Mouse (Mus musculus) heart, embryonic 12.5 days (tissue): ENCODE measurements at regions not wholly inside any gene's neighbourhood (a gene's known extent, or its start where the extent isn't known, plus 50 kb on each side); places are given as distances from the start of the nearest gene placed in this dataset.

ENCODE experiments used
- ATAC-seq: fragments of 200-750 bp; cut with Nextera tagmentation; 2 replicates; pipeline ENCODE4 v1.8.0; 2017; ENCODE audit warnings: moderate TSS enrichment, moderate library complexity; ENCODE audit not compliant: insufficient number of reproducible peaks, low FRiP score
- H3K27ac ChIP-seq: fragments of 300-500 bp; sonication (generic); 2 replicates; pipeline ENCODE4 v1.5.1; 2016; ENCODE audit warnings: mild to moderate bottlenecking, moderate library complexity; ENCODE audit not compliant: poor library complexity, severe bottlenecking
- H3K27me3 ChIP-seq: fragments of 300-500 bp; sonication (generic); replicated peaks from 2 replicates; pipeline ENCODE4 v1.6.1; 2016; ENCODE audit warnings: mild to moderate bottlenecking, moderate library complexity
- H3K36me3 ChIP-seq: fragments of 300-500 bp; sonication (generic); 2 replicates; pipeline ENCODE4 v1.6.1; 2016; ENCODE audit warnings: mild to moderate bottlenecking, moderate library complexity
- H3K4me1 ChIP-seq: fragments of 300-500 bp; sonication (generic); replicated peaks from 2 replicates; pipeline ENCODE4 v1.6.1; 2016; ENCODE audit warnings: mild to moderate bottlenecking
- H3K4me2 ChIP-seq: fragments of 300-500 bp; sonication (generic); 2 replicates; pipeline ENCODE4 v1.6.1; 2016; ENCODE audit warnings: mild to moderate bottlenecking, moderate library complexity
- H3K4me3 ChIP-seq: fragments of 300-500 bp; sonication (generic); 2 replicates; pipeline ENCODE4 v1.5.1; 2016; ENCODE audit warnings: mild to moderate bottlenecking
- H3K9ac ChIP-seq: fragments of 300-500 bp; sonication (generic); 2 replicates; pipeline ENCODE4 v1.6.1; 2016; ENCODE audit warnings: mild to moderate bottlenecking, moderate library complexity
- H3K9me3 ChIP-seq: fragments of 300-500 bp; sonication (generic); replicated peaks from 2 replicates; pipeline ENCODE4 v1.6.1; 2016; ENCODE audit warnings: mild to moderate bottlenecking, moderate library complexity
- WGBS: fragments of 180-500 bp; shearing (Covaris S2); methylation state at CpG from one replicate; pipeline ENCODE4 v1.1.7; 2016; 5-methylcytosine and 5-hydroxymethylcytosine counted together

DNA sequence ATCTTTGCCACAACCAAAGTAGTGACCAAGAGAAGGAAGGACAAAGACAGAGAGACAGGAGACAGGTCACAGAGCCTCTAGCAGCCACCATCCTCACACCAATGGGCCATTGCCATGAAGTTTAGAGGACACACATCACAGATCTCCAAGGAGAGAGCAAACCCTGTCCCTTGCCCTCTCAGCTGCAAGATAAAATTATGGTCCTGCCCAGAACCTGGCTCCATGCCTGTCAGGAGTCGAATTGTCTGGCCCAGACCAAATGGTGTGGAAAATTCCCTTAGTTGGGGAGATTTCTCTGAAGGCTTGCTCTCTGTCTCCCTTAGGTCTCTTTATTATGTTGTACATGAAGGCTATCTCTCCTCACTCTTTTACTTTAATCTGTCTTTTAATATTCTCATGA is 147.4 kb downstream of the Fam76b start:
- WGBS: 62% methylated on average over 1 of the region's 1 CpGs

DNA sequence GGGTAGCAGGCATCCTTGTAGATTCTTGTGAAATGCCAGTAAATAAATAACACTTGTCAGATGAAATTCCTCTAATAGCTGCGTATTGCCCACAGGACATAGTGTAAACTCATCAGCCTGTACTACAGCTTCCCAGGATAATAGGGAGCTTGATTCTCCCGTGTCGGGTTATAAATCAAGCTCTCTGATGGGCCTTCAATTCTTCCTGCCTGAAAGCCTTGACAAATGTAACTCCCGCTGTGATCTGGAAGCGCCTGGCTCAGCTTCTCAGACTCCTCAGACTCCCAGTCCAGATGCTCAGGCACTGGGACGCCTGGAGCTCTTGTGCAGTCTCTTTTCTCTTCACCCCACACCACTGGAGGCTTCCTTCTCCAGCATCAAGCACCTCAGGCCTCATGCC is 151.3 kb downstream of the Fam76b start:
- no peak overlapping the region for H3K4me2 ChIP-seq
- WGBS: 57% methylated on average over 6 of the region's 6 CpGs
- 0 out of 2 replicates have a peak, but pooled peaks cover 4% of the 10 kb centered on the region for H3K27me3 ChIP-seq
- H3K27ac ChIP-seq: no peak overlapping the region
- H3K36me3 ChIP-seq: no peaks in the 10 kb centered on the region
- no peak overlapping the region for H3K4me3 ChIP-seq
- ATAC-seq: no peak
- no peaks in the 10 kb centered on the region for H3K9me3 ChIP-seq
- H3K4me1 ChIP-seq: no peaks in the 10 kb centered on the region
- no peak overlapping the region for H3K9ac ChIP-seq

More for the DNA sequence above, 147.4 kb downstream of the Fam76b start:
- Histone ChIP-seq H3K4me3 (no peak overlapping the region), H3K27ac (no peak overlapping the region), H3K4me1 (no peaks in the 10 kb centered on the region), H3K9ac (no peak overlapping the region), H3K9me3 (no peaks in the 10 kb centered on the region), H3K36me3 (no peaks in the 10 kb centered on the region), H3K27me3 (0 out of 2 replicates have a peak, but pooled peaks cover 4% of the 10 kb centered on the region), H3K4me2 (no peak overlapping the region)
- no peak for ATAC-seq

DNA sequence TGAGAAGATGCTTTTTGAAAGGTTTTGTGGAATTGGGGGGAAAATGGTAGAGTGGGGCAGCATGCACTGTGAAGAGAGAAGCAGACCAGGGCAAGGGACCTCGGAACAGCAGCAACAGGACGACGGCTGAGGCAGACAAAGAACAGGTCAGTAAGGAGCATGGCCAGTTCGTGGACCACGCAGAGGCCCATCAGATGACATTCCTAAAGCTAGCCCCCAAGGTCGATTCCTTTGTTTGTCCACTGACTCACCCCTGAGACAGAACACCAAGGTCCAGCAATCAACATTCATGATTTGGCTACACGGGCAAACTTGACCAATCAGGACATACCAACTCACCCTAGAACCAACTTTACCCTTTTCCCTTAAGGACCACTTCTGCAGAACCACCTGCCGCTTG is 160.0 kb downstream of the Fam76b start:
- Histone ChIP-seq H3K9me3 (no peaks in the 10 kb centered on the region), H3K27me3 (0 out of 2 replicates have a peak, but pooled peaks cover 7% of the 10 kb centered on the region), H3K27ac (no peak overlapping the region), H3K36me3 (no peaks in the 10 kb centered on the region), H3K4me2 (no peak overlapping the region), H3K9ac (no peak overlapping the region), H3K4me1 (peaks cover 14% of the 10 kb centered on the region; the same call in 1 of the 2 replicates), H3K4me3 (no peak overlapping the region)
- 81% methylated on average over 8 of the region's 8 CpGs for WGBS
- ATAC-seq: no peak

DNA sequence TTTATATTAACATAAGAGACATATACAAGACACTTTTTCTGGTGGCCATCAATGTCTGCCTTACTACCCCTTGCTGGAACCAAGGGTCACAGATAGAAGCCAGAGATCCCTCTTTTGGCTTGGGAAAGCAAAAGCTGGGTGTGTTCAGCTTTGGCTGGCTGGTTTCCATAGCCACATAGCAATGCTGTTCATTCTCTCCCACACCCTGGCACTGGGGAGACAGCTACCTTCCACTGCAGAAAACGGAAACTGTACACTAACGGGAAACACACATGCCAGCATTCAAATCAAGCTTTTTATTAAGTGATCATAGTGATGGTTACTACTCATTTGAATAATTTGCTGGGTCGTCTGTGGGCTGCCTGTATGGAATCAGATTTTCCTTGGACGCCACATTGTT is 161.4 kb downstream of the Fam76b start:
- Histone ChIP-seq H3K9me3 (no peaks in the 10 kb centered on the region), H3K4me1 (peaks cover 14% of the 10 kb centered on the region; the same call in 1 of the 2 replicates), H3K9ac (no peak overlapping the region), H3K27me3 (0 out of 2 replicates have a peak, but pooled peaks cover 16% of the 10 kb centered on the region), H3K27ac (no peak overlapping the region), H3K36me3 (no peaks in the 10 kb centered on the region), H3K4me3 (no peak overlapping the region), H3K4me2 (no peak overlapping the region)
- no peak for ATAC-seq
- 52% methylated on average over 4 of the region's 4 CpGs for WGBS

DNA sequence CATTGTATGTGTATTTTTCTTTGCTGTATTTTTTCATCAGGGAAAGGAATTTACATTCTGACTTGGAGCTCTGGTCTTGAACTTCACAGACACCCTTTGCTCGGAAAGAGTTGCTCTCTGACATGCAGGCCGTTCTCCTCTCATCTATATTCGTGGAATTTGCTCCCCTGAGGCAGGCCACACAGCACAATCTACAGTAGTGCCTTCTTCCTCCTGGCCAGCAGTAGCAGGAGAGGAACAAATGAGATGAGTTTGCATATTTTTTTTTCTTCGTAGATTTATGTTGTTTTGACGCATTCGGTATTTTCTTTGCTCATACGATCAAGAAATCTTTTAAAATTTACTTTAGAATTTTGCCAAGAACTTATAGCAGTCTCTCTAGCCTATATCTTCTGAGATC is 163.4 kb downstream of the Fam76b start:
- 60% methylated on average over 7 of the region's 7 CpGs for WGBS
- Histone ChIP-seq H3K9me3 (no peaks in the 10 kb centered on the region), H3K4me1 (peaks cover 14% of the 10 kb centered on the region; the same call in 1 of the 2 replicates), H3K9ac (no peak overlapping the region), H3K4me3 (no peak overlapping the region), H3K36me3 (no peaks in the 10 kb centered on the region), H3K27ac (no peak overlapping the region), H3K27me3 (0 out of 2 replicates have a peak, but pooled peaks cover 16% of the 10 kb centered on the region), H3K4me2 (no peak overlapping the region)
- ATAC-seq: no peak

DNA sequence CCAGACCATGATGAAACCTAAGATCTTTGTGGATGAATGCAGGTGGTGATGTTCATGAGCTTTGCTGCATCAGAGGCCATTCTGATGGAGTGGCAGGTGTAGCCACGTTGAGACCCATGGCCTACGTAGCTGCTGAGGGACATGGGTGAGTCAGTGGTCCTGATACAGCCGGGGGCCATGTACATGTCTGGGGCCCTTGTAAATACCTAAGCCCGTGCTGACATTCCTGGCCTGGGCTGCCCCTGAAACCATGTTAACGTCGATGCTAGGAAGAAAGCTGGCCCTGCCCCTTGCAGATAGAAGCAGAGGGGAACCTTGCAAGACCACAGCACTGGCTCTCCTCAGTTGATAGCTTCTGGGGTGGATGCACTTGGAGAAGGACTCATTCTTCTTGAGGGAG is 165.2 kb downstream of the Fam76b start:
- no peak overlapping the region for H3K9ac ChIP-seq
- ATAC-seq: no peak
- H3K36me3 ChIP-seq: no peaks in the 10 kb centered on the region
- H3K27ac ChIP-seq: no peak overlapping the region
- H3K4me3 ChIP-seq: no peak overlapping the region
- peaks cover 12% of the 10 kb centered on the region; the same call in 1 of the 2 replicates for H3K27me3 ChIP-seq
- WGBS: 72% methylated on average over 6 of the region's 6 CpGs
- peaks cover 14% of the 10 kb centered on the region; the same call in 1 of the 2 replicates for H3K4me1 ChIP-seq
- no peak overlapping the region for H3K4me2 ChIP-seq
- H3K9me3 ChIP-seq: no peaks in the 10 kb centered on the region

DNA sequence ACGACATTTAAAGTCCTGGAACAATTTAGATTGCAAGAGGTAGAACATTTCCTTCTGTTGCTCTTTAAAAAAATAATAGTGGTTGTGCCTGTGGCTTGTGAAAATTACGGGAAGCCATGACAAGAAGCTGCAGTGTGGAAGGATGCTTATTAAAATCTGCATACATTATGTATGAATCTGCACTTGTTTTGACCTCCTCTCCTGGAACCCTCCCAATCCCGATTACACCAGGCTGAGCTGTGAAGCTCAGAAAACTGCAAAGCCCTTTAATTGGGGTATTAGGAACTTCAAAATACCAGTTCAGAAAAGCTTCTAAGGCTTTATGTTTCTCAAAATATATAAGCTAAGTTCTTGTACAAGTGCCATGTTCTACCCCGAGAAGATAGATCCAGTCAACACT is 171.8 kb downstream of the Fam76b start:
- H3K9ac ChIP-seq: no peak overlapping the region
- H3K27ac ChIP-seq: no peak overlapping the region
- no peaks in the 10 kb centered on the region for H3K4me1 ChIP-seq
- WGBS: 74% methylated on average over 4 of the region's 4 CpGs
- no peaks in the 10 kb centered on the region for H3K9me3 ChIP-seq
- no peak overlapping the region for H3K4me3 ChIP-seq
- H3K36me3 ChIP-seq: no peaks in the 10 kb centered on the region
- peaks cover 24% of the 10 kb centered on the region for H3K27me3 ChIP-seq
- no peak overlapping the region for H3K4me2 ChIP-seq
- ATAC-seq: no peak

DNA sequence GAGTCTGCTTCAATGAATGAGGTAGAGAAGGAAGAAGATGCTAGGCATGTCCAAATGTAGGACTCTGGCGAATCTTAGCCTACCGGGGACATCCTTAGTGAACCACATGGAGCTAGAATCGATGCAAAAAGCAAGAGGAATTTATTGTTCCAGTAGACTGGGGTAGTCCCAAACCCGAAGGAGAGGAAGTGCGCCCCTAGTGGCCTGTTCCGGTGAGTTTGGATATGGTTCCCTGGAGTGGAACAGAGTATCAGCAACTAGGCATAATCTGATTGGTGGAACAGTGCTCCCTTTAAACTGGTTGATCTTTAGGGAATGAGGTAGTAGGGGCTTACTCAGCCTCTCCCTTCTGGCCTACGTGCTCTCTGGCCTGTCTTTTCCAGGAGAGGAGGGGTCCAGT is 174.0 kb downstream of the Fam76b start:
- Histone ChIP-seq H3K4me2 (no peak overlapping the region), H3K4me1 (peaks cover 14% of the 10 kb centered on the region), H3K4me3 (no peak overlapping the region), H3K36me3 (no peaks in the 10 kb centered on the region), H3K9ac (no peak overlapping the region), H3K9me3 (no peaks in the 10 kb centered on the region), H3K27ac (no peak overlapping the region), H3K27me3 (peaks cover 24% of the 10 kb centered on the region)
- ATAC-seq: no peak
- WGBS: 68% methylated on average over 7 of the region's 7 CpGs

DNA sequence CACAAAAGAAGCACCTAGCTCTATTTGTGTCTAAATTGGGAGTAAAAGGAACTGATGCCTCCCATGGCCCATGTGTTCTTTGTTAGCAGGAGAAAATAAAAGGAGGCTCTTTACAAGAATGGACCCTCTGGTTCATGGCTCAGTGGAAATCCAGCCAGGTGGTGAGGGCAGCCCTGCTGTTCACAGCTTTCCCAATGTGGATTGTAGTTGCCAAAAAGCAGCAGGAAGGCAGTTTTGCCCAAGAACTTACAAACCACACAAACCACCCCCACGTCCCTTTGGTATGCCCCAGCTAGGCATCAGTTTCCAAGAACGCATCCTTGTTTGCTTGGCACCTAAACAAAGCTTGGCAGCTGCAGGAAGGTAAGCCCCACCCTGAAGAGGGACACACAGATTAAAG is 174.7 kb downstream of the Fam76b start:
- peaks cover 24% of the 10 kb centered on the region for H3K27me3 ChIP-seq
- H3K4me2 ChIP-seq: no peak overlapping the region
- H3K9ac ChIP-seq: no peak overlapping the region
- ATAC-seq: no peak
- no peaks in the 10 kb centered on the region for H3K9me3 ChIP-seq
- H3K4me3 ChIP-seq: no peak overlapping the region
- 69% methylated on average over 2 of the region's 2 CpGs for WGBS
- no peak overlapping the region for H3K27ac ChIP-seq
- peaks cover 20% of the 10 kb centered on the region for H3K4me1 ChIP-seq
- no peaks in the 10 kb centered on the region for H3K36me3 ChIP-seq

DNA sequence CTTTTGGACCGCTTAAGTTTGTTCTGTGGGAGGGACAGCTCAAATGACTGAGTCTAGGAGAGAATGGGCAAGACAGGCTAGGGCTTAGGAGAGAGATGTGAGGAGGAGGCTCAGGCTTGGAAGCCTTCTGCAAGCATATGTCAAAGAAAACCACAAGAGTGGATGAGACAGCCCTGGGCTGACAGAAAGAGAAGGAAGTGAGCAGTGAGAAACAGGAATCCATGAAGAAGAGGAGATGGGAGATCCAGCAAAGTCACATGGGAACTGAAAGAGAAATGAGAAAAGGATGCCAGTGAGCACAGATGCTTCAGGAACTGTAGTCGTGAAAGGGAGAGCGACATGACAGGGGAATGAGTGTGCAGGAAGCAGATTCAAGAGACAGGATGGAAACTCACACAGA is 175.6 kb downstream of the Fam76b start:
- no peak overlapping the region for H3K4me3 ChIP-seq
- no peak for ATAC-seq
- no peaks in the 10 kb centered on the region for H3K36me3 ChIP-seq
- H3K9ac ChIP-seq: no peak overlapping the region
- no peak overlapping the region for H3K27ac ChIP-seq
- H3K9me3 ChIP-seq: no peaks in the 10 kb centered on the region
- 82% methylated on average over 3 of the region's 3 CpGs for WGBS
- H3K4me2 ChIP-seq: no peak overlapping the region
- H3K4me1 ChIP-seq: peaks cover 20% of the 10 kb centered on the region
- peaks cover 24% of the 10 kb centered on the region for H3K27me3 ChIP-seq

DNA sequence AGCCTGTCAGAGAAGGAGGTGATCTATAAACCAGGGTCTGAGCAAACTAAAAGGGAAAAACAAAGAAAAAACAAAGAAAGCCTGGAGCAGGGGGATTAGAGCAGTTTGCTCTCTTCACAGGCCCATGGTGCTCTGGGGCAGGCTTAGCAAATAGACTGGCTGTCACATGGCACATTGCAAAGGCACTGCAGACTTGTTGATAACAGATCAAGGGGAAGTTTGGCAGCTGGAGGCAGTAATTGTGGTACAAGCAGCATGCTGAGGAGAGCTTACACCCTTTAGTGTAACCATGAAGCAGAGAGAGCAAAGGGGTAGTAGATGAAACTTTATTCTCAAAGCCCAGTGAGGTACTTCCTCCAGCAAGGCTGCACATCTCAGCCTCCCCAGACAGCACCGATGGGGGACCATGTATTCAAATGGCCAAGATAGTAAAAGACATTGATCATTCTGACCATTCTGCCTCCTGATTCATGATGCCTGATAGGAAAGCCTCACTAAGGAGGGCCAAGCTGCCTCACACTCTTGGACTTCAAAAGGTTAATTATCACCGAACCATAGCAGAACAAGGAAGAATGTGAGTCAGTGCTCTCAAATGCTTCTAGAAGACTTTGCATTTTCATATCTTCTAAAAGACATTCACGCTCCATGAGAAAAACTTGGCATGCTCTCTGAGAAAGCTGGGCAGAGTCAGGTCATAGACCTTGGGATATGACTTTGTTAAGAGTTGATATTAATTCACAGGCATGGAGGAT is 178.9 kb downstream of the Fam76b start:
- Histone ChIP-seq H3K27ac (no peak overlapping the region; the same call in 1 of the 2 replicates), H3K4me2 (no peak overlapping the region), H3K9ac (no peak overlapping the region), H3K9me3 (peaks cover 5% of the 10 kb centered on the region; the same call in 1 of the 2 replicates), H3K4me1 (peaks cover 26% of the 10 kb centered on the region), H3K27me3 (peaks cover 15% of the 10 kb centered on the region), H3K4me3 (no peak overlapping the region), H3K36me3 (no peaks in the 10 kb centered on the region)
- ATAC-seq: no peak
- 63% methylated on average over 3 of the region's 3 CpGs for WGBS

DNA sequence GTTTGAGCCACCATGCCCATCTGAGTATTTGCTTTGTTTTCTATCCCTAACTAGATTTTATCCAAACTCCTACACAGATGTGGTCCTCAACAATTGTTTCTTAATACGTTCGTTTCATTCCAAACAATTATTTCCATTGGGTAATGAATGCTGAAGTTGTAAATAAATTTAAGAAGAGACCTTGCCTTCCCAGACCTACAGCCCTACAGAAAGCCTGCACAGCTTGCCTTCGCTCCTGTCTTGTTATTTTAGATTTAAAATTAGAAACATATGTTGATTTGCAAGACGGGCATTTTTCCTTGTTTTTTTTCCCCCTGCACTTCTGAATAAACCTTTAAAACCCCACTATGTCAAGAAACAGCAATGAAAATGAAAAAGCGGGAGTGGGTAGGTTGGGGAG is 181.9 kb downstream of the Fam76b start:
- peaks cover 5% of the 10 kb centered on the region; the same call in 1 of the 2 replicates for H3K9me3 ChIP-seq
- peaks cover 26% of the 10 kb centered on the region for H3K4me1 ChIP-seq
- no peak for ATAC-seq
- H3K9ac ChIP-seq: no peak overlapping the region
- H3K27me3 ChIP-seq: no peaks in the 10 kb centered on the region
- H3K36me3 ChIP-seq: no peaks in the 10 kb centered on the region
- H3K4me2 ChIP-seq: no peak overlapping the region
- WGBS: 78% methylated on average over 5 of the region's 5 CpGs
- no peak overlapping the region for H3K27ac ChIP-seq
- no peak overlapping the region for H3K4me3 ChIP-seq
